Mouse (Mus musculus) lung, embryonic 14.5 days (tissue): ENCODE measurements around the gene Ubash3b. TPM values are rescaled to one million over a fixed set of nuclear protein-coding genes. Genes with fewer than 3 reads are reported as not detected.

Experiments
- ATAC-seq: fragments of 200-750 bp; cut with Nextera tagmentation; 2 replicates; pipeline ENCODE4 v1.8.0; 2017; ENCODE audit warnings: mild to moderate bottlenecking, moderate TSS enrichment, moderate library complexity; ENCODE audit not compliant: insufficient read depth
- DNase-seq: peaks from one replicate; pipeline ENCODE4 v3.0.0-alpha.2; 2015
- H3K27ac ChIP-seq: fragments of 300-500 bp; sonication (generic); 2 replicates; pipeline ENCODE4 v1.5.1; 2014; ENCODE audit warnings: low read depth, mild to moderate bottlenecking, moderate library complexity
- H3K27me3 ChIP-seq: fragments of 300-500 bp; sonication (generic); 2 replicates; pipeline ENCODE4 v1.6.1; 2014; ENCODE audit warnings: low read length, control low read depth; ENCODE audit not compliant: insufficient read depth
- H3K36me3 ChIP-seq: fragments of 300-500 bp; sonication (generic); 2 replicates; pipeline ENCODE4 v1.6.1; 2014; ENCODE audit warnings: control low read depth; ENCODE audit not compliant: insufficient read depth
- H3K4me1 ChIP-seq: fragments of 300-500 bp; sonication (generic); 2 replicates; pipeline ENCODE4 v1.6.1; 2014; ENCODE audit warnings: antibody characterized with exemption, control low read depth; ENCODE audit not compliant: insufficient read depth
- H3K4me2 ChIP-seq: fragments of 300-500 bp; sonication (generic); 2 replicates; pipeline ENCODE4 v1.6.1; 2014; ENCODE audit warnings: mild to moderate bottlenecking
- H3K4me3 ChIP-seq: fragments of 300-500 bp; sonication (generic); 2 replicates; pipeline ENCODE4 v1.5.1; 2014; ENCODE audit warnings: low read depth, low read length
- H3K9ac ChIP-seq: fragments of 300-500 bp; sonication (generic); 2 replicates; pipeline ENCODE4 v1.6.1; 2014
- H3K9me3 ChIP-seq: fragments of 300-500 bp; sonication (generic); 2 replicates; pipeline ENCODE4 v1.6.1; 2016; ENCODE audit warnings: low read depth, low read length, control low read depth
- CTCF ChIP-seq: IDR thresholded peaks from 2 replicates; pipeline ENCODE4 v1.5.1; 2016; ENCODE audit warnings: antibody characterized with exemption, low read depth
- WGBS: fragments of 180-500 bp; shearing (Covaris S2); extraction: QIAGEN DNeasy Blood & Tissue Kit; methylation state at CpG from one replicate; pipeline ENCODE4 v1.1.7; 2014; 5-methylcytosine and 5-hydroxymethylcytosine counted together
- polyA plus RNA-seq: library from polyadenylated mRNA; unstranded; fragments of >200 nt; fragmentation: Nextera tagmentation; extraction: Ambion mirVana; gene quantifications from 2 replicates; pipeline ENCODE4 v1.2.1, GENCODE M21; 2014

Ubash3b gene
- polyA plus RNA-seq, 1 experiment from 2014 or later: 8.0 TPM

DNA sequence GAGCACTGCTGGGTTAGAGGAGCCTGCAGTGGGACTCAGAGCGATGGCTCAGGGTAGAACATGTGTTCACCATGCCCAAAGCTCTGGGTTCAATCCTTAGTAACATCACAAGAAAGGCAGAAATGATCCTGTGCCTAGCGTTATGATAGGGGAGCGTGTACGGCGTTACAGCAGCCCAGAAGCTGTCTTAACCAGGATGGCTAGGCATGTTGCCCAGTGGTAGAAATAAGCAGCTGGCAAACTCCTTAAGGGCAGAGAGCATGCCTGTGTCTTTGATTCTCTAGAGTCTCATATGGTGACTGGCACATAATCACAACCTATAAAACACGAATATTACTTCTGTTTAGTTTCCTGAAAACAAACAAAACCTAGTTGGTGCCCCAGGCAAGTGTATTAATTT, 170.0 kb downstream of the Ubash3b start:
- Histone ChIP-seq H3K27ac (no peak overlapping the region), H3K9me3 (no peaks in the 10 kb centered on the region), H3K4me3 (no peak overlapping the region), H3K36me3 (no peaks in the 10 kb centered on the region), H3K27me3 (no peaks in the 10 kb centered on the region), H3K4me1 (no peaks in the 10 kb centered on the region), H3K9ac (no peak overlapping the region), H3K4me2 (no peak overlapping the region)
- no peak for ATAC-seq
- 82% methylated on average over 6 of the region's 6 CpGs for WGBS
- no peak for DNase-seq
- no peak for TF ChIP-seq CTCF

DNA sequence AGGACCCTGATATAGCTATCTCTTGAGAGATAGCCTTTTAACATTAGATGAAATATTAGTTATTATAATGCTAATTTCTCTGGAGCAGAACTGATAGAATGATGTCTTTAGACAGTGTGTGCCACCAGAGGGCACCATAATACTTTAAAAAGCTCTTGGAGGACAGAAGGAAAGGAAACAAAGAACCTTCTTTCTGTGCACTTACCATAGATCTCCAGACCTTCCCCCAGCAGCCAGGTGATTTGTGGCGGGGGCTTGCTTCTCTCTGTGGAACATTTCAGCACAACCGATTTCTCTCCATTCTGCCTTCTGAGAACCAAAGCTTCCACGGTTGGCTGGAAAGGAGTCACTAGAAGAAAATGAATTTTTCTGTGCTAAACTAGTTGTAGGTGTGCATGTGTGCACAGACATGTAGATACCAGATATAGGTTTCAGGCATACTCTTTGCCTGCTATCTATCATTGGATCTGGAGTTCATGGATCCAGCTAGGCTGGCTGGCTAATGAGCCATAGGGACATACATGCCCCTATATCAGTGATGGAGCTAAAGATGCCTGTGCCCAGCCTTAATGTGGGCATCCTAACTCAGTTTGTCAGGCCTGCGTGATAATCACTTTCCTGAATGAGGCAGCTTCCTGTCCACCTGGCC, 171.4 kb downstream of the Ubash3b start:
- Histone ChIP-seq H3K27me3 (no peaks in the 10 kb centered on the region), H3K36me3 (no peaks in the 10 kb centered on the region), H3K4me3 (no peak overlapping the region), H3K27ac (no peak overlapping the region), H3K4me2 (no peak overlapping the region), H3K9me3 (no peaks in the 10 kb centered on the region), H3K9ac (no peak overlapping the region), H3K4me1 (no peaks in the 10 kb centered on the region)
- WGBS: 41% methylated on average over 4 of the region's 4 CpGs
- peak; percentile 88 for DNase-seq
- no peak for ATAC-seq
- TF ChIP-seq CTCF: peak; percentile 69

DNA sequence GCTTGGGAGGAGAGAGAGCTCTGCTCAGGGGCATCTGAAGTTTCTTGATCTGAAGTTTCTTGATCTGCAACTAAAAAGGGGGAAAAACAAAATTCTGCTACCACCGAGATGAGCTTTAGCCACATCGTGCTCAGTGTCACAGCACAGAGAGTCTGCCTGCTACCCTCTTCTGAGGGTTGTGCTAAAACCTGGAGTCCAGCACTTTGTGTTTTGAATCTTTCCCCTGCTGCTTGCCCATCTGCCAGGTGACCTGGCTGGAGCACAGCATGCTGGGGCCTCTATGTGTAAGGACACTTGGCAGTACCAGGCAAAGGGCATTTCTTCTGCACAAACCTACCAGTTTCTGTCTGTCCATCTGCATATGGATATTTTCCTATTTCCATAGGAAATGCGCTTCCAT, 177.2 kb downstream of the Ubash3b start:
- no peak for TF ChIP-seq CTCF
- Histone ChIP-seq H3K4me2 (no peak overlapping the region), H3K36me3 (no peaks in the 10 kb centered on the region), H3K4me1 (no peaks in the 10 kb centered on the region), H3K27me3 (no peaks in the 10 kb centered on the region), H3K9ac (no peak overlapping the region), H3K4me3 (no peak overlapping the region), H3K9me3 (no peaks in the 10 kb centered on the region), H3K27ac (no peak overlapping the region)
- DNase-seq (no peak), ATAC-seq (no peak)
- 61% methylated on average over 3 of the region's 3 CpGs for WGBS

DNA sequence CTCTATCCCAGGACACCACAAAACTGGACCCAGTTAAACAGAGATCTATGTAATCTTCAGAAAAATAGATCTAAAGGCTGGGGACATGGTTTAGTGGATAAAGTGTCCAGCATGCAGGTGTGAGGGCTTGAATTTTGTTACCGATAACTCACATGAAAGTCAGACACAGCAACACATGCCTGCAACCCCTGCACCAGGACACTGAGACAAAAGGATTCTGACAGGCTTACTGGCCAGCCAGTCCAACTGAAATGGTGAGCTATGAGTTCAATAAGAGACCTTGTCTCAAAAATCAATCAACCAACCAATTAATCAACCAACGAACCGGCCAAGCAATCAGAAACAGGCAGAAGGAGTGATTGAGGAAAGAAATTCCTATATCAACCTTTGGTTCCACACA, 177.7 kb downstream of the Ubash3b start:
- ATAC-seq (no peak), DNase-seq (no peak)
- H3K27ac ChIP-seq: no peak overlapping the region
- H3K36me3 ChIP-seq: no peaks in the 10 kb centered on the region
- H3K4me2 ChIP-seq: no peak overlapping the region
- no peaks in the 10 kb centered on the region for H3K4me1 ChIP-seq
- no peak for TF ChIP-seq CTCF
- no peaks in the 10 kb centered on the region for H3K27me3 ChIP-seq
- WGBS: 72% methylated on average over 3 of the region's 3 CpGs
- H3K4me3 ChIP-seq: no peak overlapping the region
- H3K9me3 ChIP-seq: no peaks in the 10 kb centered on the region
- no peak overlapping the region for H3K9ac ChIP-seq

DNA sequence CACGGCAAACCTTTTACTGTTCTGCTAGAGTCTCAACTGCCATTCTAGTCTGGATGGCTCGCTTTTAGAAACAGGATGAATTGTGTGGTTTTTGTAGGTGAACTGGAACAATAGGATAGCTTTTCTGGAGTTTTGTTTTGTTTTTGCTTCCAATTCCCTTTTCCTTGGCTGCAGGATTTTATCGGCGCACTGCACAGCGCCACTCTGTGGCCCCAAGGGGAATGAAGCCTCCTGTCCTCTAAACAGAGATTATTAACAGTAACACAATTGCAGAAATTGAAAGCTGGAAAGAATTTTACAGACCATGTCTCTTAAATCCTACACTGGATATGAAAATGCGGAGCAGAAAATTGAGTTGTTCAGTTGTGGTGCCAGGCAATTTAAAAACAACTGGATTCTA, 179.0 kb downstream of the Ubash3b start:
- H3K4me3 ChIP-seq: no peak overlapping the region
- H3K9me3 ChIP-seq: no peaks in the 10 kb centered on the region
- ATAC-seq: no peak
- H3K4me1 ChIP-seq: no peaks in the 10 kb centered on the region
- 38% methylated on average over 6 of the region's 6 CpGs for WGBS
- no peaks in the 10 kb centered on the region for H3K27me3 ChIP-seq
- TF ChIP-seq CTCF: peak; percentile 66
- H3K9ac ChIP-seq: no peak overlapping the region
- no peak overlapping the region for H3K4me2 ChIP-seq
- H3K27ac ChIP-seq: no peak overlapping the region
- DNase-seq: peak; percentile 61
- H3K36me3 ChIP-seq: no peaks in the 10 kb centered on the region

DNA sequence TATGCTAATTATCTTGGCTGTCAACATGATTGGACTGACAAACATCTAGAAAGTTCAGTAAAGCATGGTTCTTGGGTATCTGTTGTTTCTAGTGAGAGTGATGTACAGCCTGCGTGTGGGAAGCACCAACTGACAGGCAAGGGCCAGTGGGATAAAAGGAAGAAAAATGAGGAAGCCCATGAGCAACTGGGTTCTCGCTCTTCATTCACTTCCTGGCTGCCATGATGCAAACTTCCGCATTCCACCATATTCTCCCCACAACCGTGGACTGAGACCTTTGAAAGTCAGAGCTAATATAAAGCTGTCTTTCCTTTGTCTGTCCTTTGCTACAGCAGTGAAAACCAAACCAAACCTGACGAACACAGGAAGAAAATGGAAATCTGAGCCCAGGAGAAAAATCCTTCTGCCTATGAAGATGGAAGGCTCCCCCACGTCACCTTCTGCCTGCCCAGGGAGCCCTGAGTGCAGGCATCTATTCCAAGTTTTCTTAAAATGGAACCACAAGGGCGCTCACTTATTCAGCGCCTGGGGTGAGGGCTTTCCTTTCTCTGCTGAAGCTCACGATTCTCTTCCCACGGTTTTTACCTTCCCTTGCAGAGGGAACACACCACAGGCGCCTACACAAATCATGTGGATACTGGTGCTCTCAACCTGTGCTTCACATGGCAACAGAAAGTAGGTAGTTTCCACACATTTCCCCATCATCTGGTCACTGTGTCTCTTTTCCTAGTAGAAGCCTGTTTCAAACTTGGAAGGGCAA, 187.3 kb downstream of the Ubash3b start:
- H3K9me3 ChIP-seq: no peaks in the 10 kb centered on the region
- no peaks in the 10 kb centered on the region for H3K27me3 ChIP-seq
- DNase-seq (no peak), ATAC-seq (no peak)
- H3K4me2 ChIP-seq: no peak overlapping the region
- no peaks in the 10 kb centered on the region for H3K4me1 ChIP-seq
- no peak overlapping the region for H3K27ac ChIP-seq
- H3K4me3 ChIP-seq: no peak overlapping the region
- no peak for TF ChIP-seq CTCF
- whole genome bisulfite sequencing: 71% methylated on average over 11 of the region's 11 CpGs
- H3K36me3 ChIP-seq: no peaks in the 10 kb centered on the region
- H3K9ac ChIP-seq: no peak overlapping the region

DNA sequence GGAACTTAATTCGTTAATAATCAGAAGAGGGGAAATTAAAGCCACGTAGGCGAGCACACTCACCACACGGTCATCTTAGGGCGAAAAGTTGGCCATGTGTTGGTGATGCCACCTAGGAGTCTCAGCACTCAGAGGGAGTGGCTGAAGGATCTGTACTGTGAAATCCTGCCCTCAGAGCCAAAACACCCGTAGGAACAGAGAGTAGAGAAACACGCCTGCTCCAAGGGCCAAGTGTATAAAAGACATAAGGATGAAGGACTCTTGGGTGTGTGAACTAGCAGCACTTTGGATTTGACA, 197.1 kb downstream of the Ubash3b start:
- no peak overlapping the region for H3K9ac ChIP-seq
- H3K4me2 ChIP-seq: peak overlapping the region; percentile 65
- ATAC-seq (no peak), DNase-seq (no peak)
- H3K4me3 ChIP-seq: peak overlapping the region; percentile 38
- H3K36me3 ChIP-seq: no peaks in the 10 kb centered on the region
- H3K27me3 ChIP-seq: peaks cover 30% of the 10 kb centered on the region
- 20% methylated on average over 7 of the region's 7 CpGs for WGBS
- no peaks in the 10 kb centered on the region for H3K4me1 ChIP-seq
- no peak overlapping the region for H3K27ac ChIP-seq
- H3K9me3 ChIP-seq: no peaks in the 10 kb centered on the region
- TF ChIP-seq CTCF: no peak
